Mouse (Mus musculus) heart, postnatal 0 days (tissue): ENCODE measurements around the gene Ncan.

Experiments used
- CTCF ChIP-seq: IDR thresholded peaks from 2 replicates; pipeline ENCODE4 v1.5.1; 2016; ENCODE audit warnings: antibody characterized with exemption, control low read depth, low read depth
- EP300 ChIP-seq: IDR thresholded peaks from 2 replicates; pipeline ENCODE4 v1.6.1; 2016; ENCODE audit warnings: antibody characterized with exemption, low read depth

DNA sequence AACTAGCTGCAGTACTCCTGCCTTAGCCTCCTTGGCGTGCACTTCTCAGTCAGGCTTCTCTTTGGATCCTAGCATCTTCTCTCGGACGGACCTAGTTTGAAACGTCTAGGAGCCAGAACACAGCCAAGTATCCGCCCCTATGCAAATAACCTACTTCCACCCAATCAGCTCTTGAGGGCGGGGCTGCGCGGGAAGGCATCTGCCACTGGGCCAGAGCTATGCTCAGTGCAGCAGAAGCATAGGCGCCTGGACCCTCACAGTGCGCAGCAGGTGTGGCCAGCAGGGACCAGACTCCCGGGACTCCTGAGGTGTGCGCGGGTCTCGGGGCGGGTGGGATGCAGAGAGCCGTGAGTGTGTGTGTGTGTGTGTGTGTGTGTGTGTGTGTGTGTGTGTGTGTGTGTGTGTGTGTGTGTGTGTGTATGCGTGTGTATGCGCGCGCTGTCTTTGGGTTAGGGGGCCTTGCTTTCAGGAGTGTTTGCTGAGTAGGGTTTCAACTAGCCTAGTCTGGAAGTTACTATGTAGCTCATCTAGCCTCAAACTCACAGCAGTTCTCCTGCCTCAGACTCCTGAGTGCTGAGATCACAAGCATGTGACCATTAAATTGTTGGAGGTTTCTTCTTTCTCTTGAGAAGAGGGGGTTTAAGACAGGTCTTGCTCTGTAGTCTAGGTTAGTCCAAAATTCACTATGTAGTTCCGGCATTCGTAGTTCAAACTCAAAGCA lies 32.0 kb upstream of the Ncan start:
- no peak for TF ChIP-seq CTCF
- TF ChIP-seq EP300, result no peak
